Mouse (Mus musculus) lung, adult 2 months (tissue): ENCODE data around the gene Cactin. TPM values are rescaled to one million over a fixed set of nuclear protein-coding genes. Genes with fewer than 3 reads are reported as not detected.

Experiments used
- DNase-seq: peaks from one replicate; pipeline ENCODE4 v3.0.0; 2022
- H3K4me1 ChIP-seq: fragments of 200-500 bp; 2 replicates; pipeline ENCODE4 v1.6.1; 2011; ENCODE audit warnings: low read length; ENCODE audit not compliant: control insufficient read depth, insufficient read depth
- H3K4me3 ChIP-seq: fragments of 200-500 bp; replicated peaks from 2 replicates; pipeline ENCODE3; 2011; ENCODE audit warnings: low read depth, mild to moderate bottlenecking, control low read depth, low read length; ENCODE audit errors: extremely low read depth
- CTCF ChIP-seq: fragments of 200-500 bp; IDR thresholded peaks from 2 replicates; pipeline ENCODE4 v1.5.1; 2011; ENCODE audit warnings: mild to moderate bottlenecking, low read length, control low read depth; ENCODE audit not compliant: insufficient read depth
- POLR2A ChIP-seq: fragments of 200-500 bp; IDR thresholded peaks from 2 replicates; pipeline ENCODE4 v1.6.1; 2011; ENCODE audit warnings: low read depth, mild to moderate bottlenecking, control low read depth, low read length, borderline replicate concordance; ENCODE audit errors: extremely low read depth
- WGBS: fragments of 180-500 bp; shearing (Covaris S2); methylation state at CpG from one replicate; pipeline ENCODE4 v1.1.7; 2018; 5-methylcytosine and 5-hydroxymethylcytosine counted together
- polyA plus RNA-seq: library from polyadenylated mRNA; depleted of rRNA; stranded (reverse); fragments of >200 nt; gene quantifications from 2 replicates; pipeline ENCODE4 v1.2.3, GENCODE M21; 2012; rRNA removed

Cactin gene
- polyA plus RNA-seq, 1 experiment: 30.5 TPM

GRCm38 (mm10) chr10:81365073-81365472 lies 44.2 kb downstream of the Cactin start:
- TF ChIP-seq CTCF (no peak), POLR2A (no peak)
- no peak for DNase-seq
- Histone ChIP-seq H3K4me1 (0 out of 2 replicates have a peak, but pooled peaks cover 5% of the 10 kb centered on the region), H3K4me3 (no peak overlapping the region)
- WGBS: 50% methylated on average over 4 of the region's 4 CpGs

GRCm38 (mm10) chr10:81365672-81366476 lies 45.0 kb downstream of the Cactin start, which contains the start of gene 4930404N11Rik:
Gene 4930404N11Rik, minus strand, starts transcription at chr10:81365816.
- DNase-seq: no peak
- Histone ChIP-seq H3K4me3 (peak within 1 kb of the TSS; percentile 9), H3K4me1 (0 out of 2 replicates have a peak, but pooled peaks cover 5% of the 10 kb centered on the region)
- TF ChIP-seq CTCF (no peak), POLR2A (peak; percentile 42; the same call in 1 of the 2 replicates)
- WGBS: 33% methylated on average over 12 of the region's 12 CpGs

- no peak for DNase-seq
- TF ChIP-seq CTCF (no peak), POLR2A (peak; percentile 21; the same call in 1 of the 2 replicates)
- Histone ChIP-seq H3K4me1 (0 out of 2 replicates have a peak, but pooled peaks cover 5% of the 10 kb centered on the region), H3K4me3 (no peak overlapping the region)
- 64% methylated on average over 6 of the region's 6 CpGs for WGBS
These were observed 45.7 kb downstream of the Cactin start for GRCm38 (mm10) chr10:81366477-81367206.

GRCm38 (mm10) chr10:81367207-81367495 lies 46.2 kb downstream of the Cactin start:
- 92% methylated on average over 6 of the region's 6 CpGs for WGBS
- DNase-seq: no peak
- 0 out of 2 replicates have a peak, but pooled peaks cover 5% of the 10 kb centered on the region for H3K4me1 ChIP-seq
- TF ChIP-seq CTCF: no peak
- no peak for TF ChIP-seq POLR2A
- no peak overlapping the region for H3K4me3 ChIP-seq

- no peak for DNase-seq
- Histone ChIP-seq H3K4me1 (peaks cover 6% of the 10 kb centered on the region; the same call in 1 of the 2 replicates), H3K4me3 (no peak overlapping the region)
- 89% methylated on average over 10 of the region's 10 CpGs for WGBS
- TF ChIP-seq POLR2A (no peak), CTCF (no peak)
These were observed 54.4 kb downstream of the Cactin start for GRCm38 (mm10) chr10:81375322-81375721.

Other genes with a start within 250 kb of the Cactin start
- 0.15 and 0.47 TPM in 2 replicates for gene Creb3l3, start 222.2 kb upstream of the Cactin start, polyA plus RNA-seq
- 147 and 176 TPM in 2 replicates for gene Map2k2, start 215.2 kb upstream of the Cactin start, polyA plus RNA-seq
- 66.7 and 83.6 TPM in 2 replicates for gene Zbtb7a, start 185.9 kb upstream of the Cactin start, polyA plus RNA-seq
- gene Pias4, start 153.2 kb upstream of the Cactin start, polyA plus RNA-seq: 33.0 and 40.0 TPM in 2 replicates
- gene Eef2, start 144.5 kb upstream of the Cactin start, polyA plus RNA-seq: 1,377 and 1,420 TPM in 2 replicates
- 70.4 and 73.5 TPM in 2 replicates for gene Dapk3, start 138.1 kb upstream of the Cactin start, polyA plus RNA-seq
- not detected in 2 replicates for gene 4930442H23Rik, start 137.3 kb upstream of the Cactin start, polyA plus RNA-seq
- gene Nmrk2, start 119.1 kb upstream of the Cactin start, polyA plus RNA-seq: 0.28 and 0.59 TPM in 2 replicates
- 0.08 and 0.20 TPM in 2 replicates for gene Atcay, start 90.3 kb upstream of the Cactin start, polyA plus RNA-seq
- 8.9 and 10.0 TPM in 2 replicates for gene Zfr2, start 87.9 kb upstream of the Cactin start, polyA plus RNA-seq
- 2.7 and 3.3 TPM in 2 replicates for gene Matk, start 68.2 kb upstream of the Cactin start, polyA plus RNA-seq
- gene Mrpl54, start 54.2 kb upstream of the Cactin start, polyA plus RNA-seq: 60.1 and 87.9 TPM in 2 replicates
- gene Apba3, start 54.1 kb upstream of the Cactin start, polyA plus RNA-seq: 86.4 and 104 TPM in 2 replicates
- 27.6 and 27.7 TPM in 2 replicates for gene Tjp3, start 29.5 kb upstream of the Cactin start, polyA plus RNA-seq
- gene Pip5k1c, start 28.1 kb upstream of the Cactin start, polyA plus RNA-seq: 103 and 104 TPM in 2 replicates
- gene Tbxa2r, start 7.6 kb downstream of the Cactin start, polyA plus RNA-seq: 39.9 and 44.0 TPM in 2 replicates
- gene Gipc3, start 22.2 kb downstream of the Cactin start, polyA plus RNA-seq: 10.3 and 11.2 TPM in 2 replicates
- 106 and 134 TPM in 2 replicates for gene Hmg20b, start 29.4 kb downstream of the Cactin start, polyA plus RNA-seq
- 33.3 and 39.9 TPM in 2 replicates for gene Mfsd12, start 36.4 kb downstream of the Cactin start, polyA plus RNA-seq
- 21.9 and 25.8 TPM in 2 replicates for gene 4930404N11Rik, start 44.7 kb downstream of the Cactin start, polyA plus RNA-seq
- 59.3 and 61.8 TPM in 2 replicates for gene Fzr1, start 57.4 kb downstream of the Cactin start, polyA plus RNA-seq
- 79.2 and 83.4 TPM in 2 replicates for gene Dohh, start 63.3 kb downstream of the Cactin start, polyA plus RNA-seq
- gene Gm48551, start 63.4 kb downstream of the Cactin start, polyA plus RNA-seq: 3.7 and 6.3 TPM in 2 replicates
- 3.6 and 5.9 TPM in 2 replicates for gene Gm48552, start 67.9 kb downstream of the Cactin start, polyA plus RNA-seq
- 8.8 and 10.1 TPM in 2 replicates for gene Smim24, start 71.9 kb downstream of the Cactin start, polyA plus RNA-seq
- 89.6 and 103 TPM in 2 replicates for gene Nfic, start 134.5 kb downstream of the Cactin start, polyA plus RNA-seq
- gene Celf5, start 161.6 kb downstream of the Cactin start, polyA plus RNA-seq: 0.92 and 1.1 TPM in 2 replicates
- gene Ncln, start 175.3 kb downstream of the Cactin start, polyA plus RNA-seq: 197 and 203 TPM in 2 replicates
- gene S1pr4, start 179.0 kb downstream of the Cactin start, polyA plus RNA-seq: 40.3 and 47.5 TPM in 2 replicates
- 8.5 and 9.5 TPM in 2 replicates for gene Gna15, start 203.1 kb downstream of the Cactin start, polyA plus RNA-seq
- 114 and 117 TPM in 2 replicates for gene Gna11, start 224.1 kb downstream of the Cactin start, polyA plus RNA-seq
- 1,275 and 1,423 TPM in 2 replicates for gene Aes, start 238.4 kb downstream of the Cactin start, polyA plus RNA-seq